Comparison of ENCODE assay signal across 8 mouse cellular contexts in the genomic region with DNA sequence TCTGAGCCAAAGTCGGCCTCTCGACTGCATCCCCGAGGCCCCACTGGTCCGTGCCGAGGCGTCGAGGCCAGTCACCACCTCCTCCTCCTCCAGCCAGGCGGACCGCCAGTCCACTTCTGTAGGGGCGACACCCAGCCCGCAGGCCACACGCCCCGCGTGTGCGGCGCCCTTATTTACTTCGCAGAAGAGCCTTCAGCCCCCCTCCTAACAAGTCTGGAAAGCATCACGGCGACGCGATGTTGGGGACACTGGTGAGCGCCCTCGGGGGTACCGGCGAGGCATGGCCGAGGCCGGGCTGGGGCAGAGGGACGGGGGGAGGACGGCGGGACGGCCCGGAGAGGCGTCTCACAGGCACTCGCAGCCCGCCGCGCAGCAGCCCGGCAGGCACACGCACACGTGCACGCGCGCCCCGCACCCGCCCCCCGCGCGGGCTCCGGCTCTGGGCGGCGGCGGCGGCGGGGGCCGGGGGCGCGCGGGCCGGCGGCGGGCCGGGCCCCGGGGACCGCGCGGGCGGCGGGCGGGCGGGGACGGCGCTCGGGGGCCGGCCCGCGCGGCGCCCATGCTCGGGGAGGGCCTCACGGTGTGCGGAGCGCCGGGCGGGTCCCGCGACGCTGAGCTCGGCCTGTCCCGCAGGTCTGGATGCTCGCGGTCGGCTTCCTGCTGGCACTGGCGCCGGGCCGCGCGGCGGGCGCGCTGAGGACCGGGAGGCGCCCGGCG. TPM values are rescaled to one million over a fixed set of nuclear protein-coding genes. Genes with fewer than 3 reads are reported as not detected.
DNase-seq lines count a peak whose midpoint lies in the region; ATAC-seq and TF ChIP-seq lines count a peak whose summit lies in the region.

Gene Il17d (plus strand): TSS at position 107 of the 717 bp plus-strand sequence.

- H3K27ac ChIP-seq in hindbrain, postnatal 0 days = peak within 1 kb of the TSS; percentile 78
- H3K27ac ChIP-seq in liver, embryonic 14.5 days = no peak within 1 kb of the TSS
- H3K27ac ChIP-seq in neural tube, embryonic 14.5 days (ENCODE audit: low read depth, low read length) = peak within 1 kb of the TSS; percentile 48; the same call in 1 of the 2 replicates

- no peaks in the 10 kb centered on the region for H3K4me1 ChIP-seq in hindbrain, postnatal 0 days (ENCODE audit: insufficient read depth, low read length)
- peaks cover 0 to 9% of the 10 kb centered on the region in 2 experiments; a peak in 3 of 4 replicates for H3K4me1 ChIP-seq in liver, embryonic 14.5 days (replicated peaks; ENCODE audit: control insufficient read depth in 2 of 2, insufficient read depth in 2 of 2, low read length in 1 of 2)
- H3K4me1 ChIP-seq in neural tube, embryonic 14.5 days (ENCODE audit: control insufficient read depth, insufficient read depth, low read length) = peaks cover 6% of the 10 kb centered on the region; the same call in 1 of the 2 replicates

- no peak for TF ChIP-seq EP300 in liver, embryonic 14.5 days (IDR thresholded peaks at IDR 0.05; ENCODE audit: low read depth)

- WGBS in hindbrain, postnatal 0 days = under 1% methylated on average over 35 of the region's 104 CpGs
- 1% methylated on average over 66 of the region's 104 CpGs for WGBS in liver, embryonic 14.5 days (ENCODE audit: insufficient replicate concordance)
- under 1% methylated on average over 51 of the region's 104 CpGs for WGBS in neural tube, embryonic 14.5 days

- H3K27me3 ChIP-seq in hindbrain, postnatal 0 days (ENCODE audit: insufficient read depth, low read length) = no peaks in the 10 kb centered on the region
- peaks cover 41% of the 10 kb centered on the region for H3K27me3 ChIP-seq in liver, embryonic 14.5 days (ENCODE audit: control insufficient read depth, insufficient read depth, low read length)
- H3K27me3 ChIP-seq in neural tube, embryonic 14.5 days (ENCODE audit: control insufficient read depth, insufficient read depth, low read length) = peaks cover 9% of the 10 kb centered on the region; the same call in 1 of the 2 replicates

- peak within 1 kb of the TSS; percentile 63 for H3K4me3 ChIP-seq in hindbrain, postnatal 0 days (ENCODE audit: low read length)
- peak within 1 kb of the TSS; percentile 55 to 59 for H3K4me3 ChIP-seq in liver, embryonic 14.5 days (ENCODE audit: insufficient read depth in 1 of 2, low read depth in 2 of 2, low read length in 2 of 2)
- H3K4me3 ChIP-seq in neural tube, embryonic 14.5 days (ENCODE audit: low read depth, low read length) = peak within 1 kb of the TSS; percentile 72

- H3K4me2 ChIP-seq in hindbrain, postnatal 0 days (ENCODE audit: low read depth, low read length) = peak within 1 kb of the TSS; percentile 73
- H3K4me2 ChIP-seq in liver, embryonic 14.5 days (ENCODE audit: low read depth) = peak within 1 kb of the TSS; percentile 68
- peak within 1 kb of the TSS; percentile 76 for H3K4me2 ChIP-seq in neural tube, embryonic 14.5 days (ENCODE audit: low read depth, low read length)

- no peak for TF ChIP-seq CTCF in hindbrain, postnatal 0 days (IDR thresholded peaks at IDR 0.05; ENCODE audit: low read depth)
- TF ChIP-seq CTCF in liver, embryonic 14.5 days (IDR thresholded peaks at IDR 0.05; ENCODE audit: low read depth) = no peak

- peak within 1 kb of the TSS; percentile 73 for H3K9ac ChIP-seq in hindbrain, postnatal 0 days (replicated peaks; ENCODE audit: low read length)
- H3K9ac ChIP-seq in liver, embryonic 14.5 days (replicated peaks) = no peak within 1 kb of the TSS
- H3K9ac ChIP-seq in neural tube, embryonic 14.5 days (replicated peaks; ENCODE audit: low read depth, low read length) = peak within 1 kb of the TSS; percentile 81

- peak; percentile 51 for ATAC-seq in hindbrain, postnatal 0 days
- peak; percentile 47; the same call in 1 of the 2 replicates for ATAC-seq in liver, embryonic 14.5 days (ENCODE audit: insufficient read depth)
- ATAC-seq in neural tube, embryonic 14.5 days (ENCODE audit: low read depth) = peak; percentile 60

- no peaks in the 10 kb centered on the region for H3K9me3 ChIP-seq in hindbrain, postnatal 0 days (ENCODE audit: low read length)
- no peaks in the 10 kb centered on the region for H3K9me3 ChIP-seq in liver, embryonic 14.5 days (ENCODE audit: control insufficient read depth, low read length)
- H3K9me3 ChIP-seq in neural tube, embryonic 14.5 days (ENCODE audit: control insufficient read depth, low read length) = no peaks in the 10 kb centered on the region

- peak; percentile 63 to 66 for DNase-seq in right cerebral cortex, postnatal 10 days (ENCODE audit: low spot score in 2 of 2)
- no peak for DNase-seq in right cerebral cortex, postnatal 36 days (ENCODE audit: low spot score in 2 of 2)
- DNase-seq in cerebellum, adult 11 months = peak; percentile 57
- DNase-seq in forelimb bud, embryonic 11.5 days (ENCODE audit: low read depth, low spot score) = peak; percentile 37
- DNase-seq in hindbrain, postnatal 0 days (ENCODE audit: low spot score) = peak; percentile 69
- DNase-seq in liver, embryonic 14.5 days (ENCODE audit: low read depth in 3 of 3, low spot score in 3 of 3) = no peak
- no peak for DNase-seq in ovary, postnatal 10 days (ENCODE audit: low spot score)

- H3K36me3 ChIP-seq in hindbrain, postnatal 0 days (ENCODE audit: insufficient read depth, low read length) = no peaks in the 10 kb centered on the region
- H3K36me3 ChIP-seq in liver, embryonic 14.5 days (replicated peaks; ENCODE audit: control insufficient read depth, insufficient read depth, low read depth) = no peaks in the 10 kb centered on the region
- H3K36me3 ChIP-seq in neural tube, embryonic 14.5 days (ENCODE audit: control insufficient read depth, insufficient read depth, low read length) = no peaks in the 10 kb centered on the region

RNA-seq across cellular contexts. Expression of gene Il17d, which starts in this region (rescaled TPM):
- total RNA-seq in hindbrain, postnatal 0 days (2014; rRNA removed) = 35.5 and 35.8 TPM in 2 replicates
- 5.9 and 6.1 TPM in 2 replicates for polyA plus RNA-seq in hindbrain, postnatal 0 days (2015; fragmentation: Nextera tagmentation; extraction: Ambion mirVana)
- polyA plus RNA-seq in liver, embryonic 14.5 days (2012; rRNA removed) = 0.50 and 0.62 TPM in 2 replicates
- 0.08 TPM in 1 of 2 replicates, not detected in the other for polyA plus RNA-seq in liver, embryonic 14.5 days (2014; fragmentation: Nextera tagmentation; extraction: Ambion mirVana)
- polyA plus RNA-seq in neural tube, embryonic 14.5 days (2014; fragmentation: Nextera tagmentation; extraction: Ambion mirVana) = 3.1 TPM in 2 replicates

Comparison
In these comparisons a context has a peak if more than half of its experiments do, and no peak if none do; other contexts are left out.
1. DNase-seq: peak in right cerebral cortex, postnatal 10 days (2 of 2), cerebellum, adult 11 months (single experiment), forelimb bud, embryonic 11.5 days (single experiment) and hindbrain, postnatal 0 days (single experiment); none in right cerebral cortex, postnatal 36 days (0 of 2), liver, embryonic 14.5 days (0 of 3) and ovary, postnatal 10 days (single experiment).
2. Peak in ATAC-seq, H3K4me3 ChIP-seq and H3K4me2 ChIP-seq in liver, embryonic 14.5 days; RNA of the gene not detected or under 1 TPM.
3. Peak in every context shown above with its lines, with median percentiles within 50 percentile points of each other: ATAC-seq, H3K4me2 ChIP-seq and H3K4me3 ChIP-seq.